Mouse (Mus musculus) CD4-positive helper T cell, adult 2 months (primary cell): ENCODE results near the gene Helz.
A peak's percentile ranks its signal among the peaks of the same experiment; 100 is the strongest.
"Not testable (repeated sequence)": the region's sequence is repeated elsewhere in the genome, so short reads cannot be mapped to it uniquely, and the experiment has no call there.

Experiments
- DNase-seq: peaks from one replicate; pipeline ENCODE4 v3.0.0-alpha.2; 2012; ENCODE audit warnings: low read depth, missing footprints, low spot score

The Helz gene

DNA sequence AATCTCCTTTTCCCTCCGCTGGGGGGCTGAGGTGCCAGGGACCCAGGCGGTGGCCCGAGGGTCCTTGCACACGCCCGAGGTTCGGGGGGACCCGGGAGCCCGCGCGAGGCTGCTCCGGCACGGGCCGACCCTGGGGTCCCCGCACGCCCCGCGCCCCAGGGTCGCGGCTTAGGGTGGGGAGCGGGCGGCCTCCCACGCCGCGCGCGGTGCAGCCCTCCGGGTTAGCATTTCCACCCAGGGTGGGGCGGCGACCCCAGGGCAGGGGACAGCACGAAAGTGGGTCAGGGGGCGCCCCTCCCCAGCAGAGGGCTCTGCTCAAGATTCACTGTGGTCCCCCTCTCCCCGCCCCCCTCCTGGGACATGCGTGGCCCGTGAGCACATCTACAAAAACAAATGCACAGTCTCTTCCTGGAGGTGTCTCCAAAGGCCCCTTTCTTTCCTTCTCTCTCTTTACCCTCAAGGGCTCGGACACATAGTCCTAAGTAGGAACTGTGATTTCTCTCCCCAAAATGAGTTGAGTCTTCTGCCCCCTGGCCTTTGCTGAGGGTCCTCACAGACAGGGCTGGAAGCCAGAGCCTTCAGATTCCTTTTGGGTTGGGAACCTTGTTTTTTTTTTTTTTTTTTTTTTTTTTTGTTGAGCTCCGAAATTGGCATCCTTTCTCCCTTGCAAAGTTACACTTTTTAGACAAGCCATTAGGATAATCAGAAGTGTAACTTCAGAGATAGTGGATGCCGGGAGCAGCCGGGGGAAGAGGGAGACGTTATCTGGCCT, 660 bp downstream of the Helz start:
- DNase-seq = no peak

DNA sequence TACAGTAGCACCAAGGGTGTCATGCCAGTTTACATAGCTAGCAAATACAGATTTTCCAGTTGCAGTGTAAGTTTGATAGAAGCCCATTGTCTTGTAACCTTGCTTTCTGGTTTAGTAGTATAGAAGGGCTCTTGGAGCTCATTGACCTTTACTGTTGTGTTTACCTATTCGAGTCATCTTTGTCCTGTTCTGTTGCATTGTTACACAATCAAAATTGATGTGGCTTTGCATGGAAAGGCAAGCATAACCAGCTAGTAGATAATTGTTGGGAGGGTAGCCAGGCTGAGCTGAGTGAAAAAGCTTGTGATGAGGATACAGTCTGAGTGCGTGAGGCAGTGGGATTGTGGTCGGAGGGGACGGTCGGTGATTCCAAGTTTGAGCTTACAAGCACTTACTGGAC, 12.1 kb downstream of the Helz start:
- DNase-seq = no peak

- no peak for DNase-seq
Measured at GRCm38 (mm10) chr11:107567431-107567830, 19.7 kb downstream of the Helz start.

DNA sequence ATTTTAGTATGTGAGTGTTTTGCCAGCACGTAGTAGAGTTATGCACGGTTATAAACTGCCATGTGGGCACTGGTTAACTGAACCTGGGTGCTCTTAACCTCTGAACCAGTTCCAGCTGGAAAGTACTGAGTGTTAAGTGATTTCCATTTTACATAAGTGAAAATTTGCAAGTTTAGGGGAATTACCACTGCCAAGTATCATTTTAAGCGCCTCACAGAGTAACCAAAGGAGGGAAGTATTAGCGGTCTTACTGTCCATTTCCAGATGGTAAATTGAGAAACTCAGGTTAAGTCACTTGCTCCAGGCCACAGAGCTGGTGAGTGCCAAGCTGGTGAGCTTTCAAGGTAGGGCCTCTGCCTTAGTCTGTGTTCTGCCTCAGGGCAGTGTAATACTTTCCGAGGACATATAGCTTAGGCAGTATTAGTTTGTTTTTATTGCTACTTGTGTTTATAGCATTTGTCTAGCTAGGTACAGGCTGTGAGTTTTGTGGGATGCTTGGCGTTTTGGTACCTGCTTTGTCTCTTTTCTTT, 20.8 kb downstream of the Helz start:
- no peak for DNase-seq

- DNase-seq = not testable (repeated sequence)
Measured at GRCm38 (mm10) chr11:107570891-107571290, 23.2 kb downstream of the Helz start.

GRCm38 (mm10) chr11:107571318-107571717, 23.6 kb downstream of the Helz start:
- no peak for DNase-seq

GRCm38 (mm10) chr11:107572551-107572950, 24.8 kb downstream of the Helz start:
- no peak for DNase-seq

- DNase-seq = no peak
Measured at GRCm38 (mm10) chr11:107573061-107573692, 25.4 kb downstream of the Helz start.

DNA sequence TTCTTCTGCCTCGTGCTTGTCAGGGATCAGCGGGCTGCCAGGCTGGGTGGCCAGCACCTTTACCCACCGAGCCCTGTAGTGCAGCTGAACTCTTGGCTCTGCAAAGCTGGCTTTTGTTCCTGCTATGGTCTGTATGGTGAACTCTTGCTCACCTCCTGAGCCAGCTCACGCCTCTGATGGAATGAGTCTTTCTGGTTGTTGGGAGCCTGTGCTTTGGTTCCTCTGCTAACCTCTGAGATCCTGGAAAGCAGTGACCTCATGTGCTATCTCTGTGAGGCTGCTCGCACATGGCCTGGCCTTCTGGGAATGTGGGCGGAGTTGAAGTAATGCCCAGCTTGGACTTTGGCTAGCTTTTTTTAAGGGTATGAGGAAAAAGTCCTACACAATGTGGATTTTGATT, 26.1 kb downstream of the Helz start:
- no peak for DNase-seq

GRCm38 (mm10) chr11:107574811-107575705, 27.3 kb downstream of the Helz start:
- no peak for DNase-seq

- no peak for DNase-seq
Measured at GRCm38 (mm10) chr11:107576186-107576585, 28.5 kb downstream of the Helz start.

GRCm38 (mm10) chr11:107577400-107577799, 29.7 kb downstream of the Helz start:
- no peak for DNase-seq

DNA sequence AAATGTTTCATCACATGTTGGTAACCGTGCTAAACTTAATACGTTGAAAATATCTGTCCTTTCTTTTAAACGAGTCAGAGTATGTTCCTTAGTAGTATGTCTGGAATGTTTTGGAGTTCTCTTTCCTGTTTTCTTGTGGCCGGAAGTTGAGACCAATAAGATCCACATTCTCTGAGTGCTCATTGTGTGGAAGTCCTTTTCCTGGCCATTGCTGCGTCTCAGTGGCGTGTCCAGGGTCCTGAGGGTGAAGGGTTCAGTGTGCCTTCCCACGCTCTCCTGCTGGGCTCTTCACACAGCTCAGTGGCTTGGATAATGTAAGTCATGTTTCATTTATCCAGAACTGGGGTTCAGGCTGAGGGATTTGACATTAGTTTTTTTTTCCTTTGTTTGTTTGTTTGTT, 30.5 kb downstream of the Helz start:
- no peak for DNase-seq

DNA sequence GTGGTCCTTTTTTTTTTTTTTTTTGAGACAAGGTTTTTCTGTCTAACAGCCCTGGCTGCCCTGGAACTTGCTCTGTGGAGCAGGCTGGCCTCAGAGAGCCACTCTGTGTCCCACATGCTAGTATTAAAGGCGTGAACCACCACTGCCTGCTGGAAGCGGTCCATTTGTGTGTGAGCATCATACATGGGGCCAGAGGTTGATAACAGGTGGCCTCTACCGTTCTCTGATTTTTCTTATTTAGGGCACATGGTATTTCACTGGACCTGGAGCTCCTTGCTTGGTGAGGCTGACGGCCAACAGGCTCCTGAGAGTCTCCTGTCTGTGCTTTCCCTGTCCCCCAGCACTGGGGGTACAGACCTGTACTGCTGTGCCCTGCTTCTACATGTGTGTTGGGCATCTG, 33.1 kb downstream of the Helz start:
- DNase-seq = no peak

- DNase-seq = peak; percentile 39
Measured at GRCm38 (mm10) chr11:107584660-107585451, 37.1 kb downstream of the Helz start.

- not testable (repeated sequence) for DNase-seq
Measured at GRCm38 (mm10) chr11:107586129-107586528, 38.4 kb downstream of the Helz start.

DNA sequence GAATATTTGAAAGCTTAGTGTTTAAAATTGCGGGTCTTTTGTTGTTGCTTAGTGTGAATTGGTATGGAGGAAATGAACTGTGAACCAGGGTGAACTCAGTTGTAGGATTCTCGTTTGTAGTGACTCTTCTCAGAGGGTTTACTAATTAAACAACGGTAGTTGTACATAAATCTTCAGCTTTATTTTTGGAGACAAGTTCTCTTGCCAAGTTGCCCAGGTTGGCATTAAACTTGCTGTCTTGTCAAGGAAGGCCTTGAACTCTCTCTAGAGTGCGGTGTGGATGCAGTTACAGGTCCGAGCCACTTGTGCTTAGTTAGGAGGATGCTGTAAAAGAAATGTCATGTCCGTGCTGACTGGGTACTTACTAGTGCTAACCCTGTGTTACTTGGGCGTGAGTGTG, 39.4 kb downstream of the Helz start:
- no peak for DNase-seq

GRCm38 (mm10) chr11:107592575-107592974, 44.8 kb downstream of the Helz start:
- no peak for DNase-seq

- DNase-seq = no peak
Measured at GRCm38 (mm10) chr11:107597381-107597780, 49.7 kb downstream of the Helz start.

GRCm38 (mm10) chr11:107605694-107606093, 58.0 kb downstream of the Helz start:
- no peak for DNase-seq

GRCm38 (mm10) chr11:107613906-107614305, 66.2 kb downstream of the Helz start:
- no peak for DNase-seq
